Mouse (Mus musculus): Measurements from ENCODE around the gene Sergef. TPM values are rescaled to one million over a fixed set of nuclear protein-coding genes. Genes with fewer than 3 reads are reported as not detected.
"Not testable (repeated sequence)": the region's sequence is repeated elsewhere in the genome, so short reads cannot be mapped to it uniquely, and the experiment has no call there.

Sergef gene
- polyA plus RNA-seq, 1 experiment from 2014 or later: 50.6 TPM

- not testable (repeated sequence) for H3K9me3 ChIP-seq (ENCODE audit: control insufficient read depth, low read length); H3K27me3 ChIP-seq (replicated peaks; ENCODE audit: control insufficient read depth, insufficient read depth, low read length); ATAC-seq; H3K4me2 ChIP-seq (ENCODE audit: low read length); H3K27ac ChIP-seq (ENCODE audit: low read depth, low read length); H3K4me3 ChIP-seq (ENCODE audit: low read length); H3K9ac ChIP-seq (ENCODE audit: low read depth, low read length)
- Histone ChIP-seq H3K4me1 (ENCODE audit: control insufficient read depth, insufficient read depth, low read depth, low read length) (peaks cover 10% of the 10 kb centered on the region), H3K36me3 (ENCODE audit: control insufficient read depth, insufficient read depth, low read length) (peaks cover 19% of the 10 kb centered on the region)
- WGBS: 76% methylated on average over 9 of the region's 9 CpGs
Observed at GRCm38 (mm10) chr7:46569509-46569908, 70.1 kb downstream of the Sergef start.

- ATAC-seq: no peak
- Histone ChIP-seq H3K27ac (ENCODE audit: low read depth, low read length) (no peak overlapping the region), H3K9me3 (ENCODE audit: control insufficient read depth, low read length) (peaks cover 2% of the 10 kb centered on the region; the same call in 1 of the 2 replicates), H3K36me3 (ENCODE audit: control insufficient read depth, insufficient read depth, low read length) (peaks cover 19% of the 10 kb centered on the region), H3K4me1 (ENCODE audit: control insufficient read depth, insufficient read depth, low read depth, low read length) (no peaks in the 10 kb centered on the region), H3K27me3 (replicated peaks; ENCODE audit: control insufficient read depth, insufficient read depth, low read length) (no peaks in the 10 kb centered on the region), H3K4me2 (ENCODE audit: low read length) (no peak overlapping the region), H3K9ac (ENCODE audit: low read depth, low read length) (no peak overlapping the region), H3K4me3 (ENCODE audit: low read length) (no peak overlapping the region)
- 97% methylated on average over 8 of the region's 8 CpGs for WGBS
Observed at GRCm38 (mm10) chr7:46566318-46567007, 73.1 kb downstream of the Sergef start.

- H3K9ac ChIP-seq (ENCODE audit: low read depth, low read length): no peak overlapping the region
Observed at GRCm38 (mm10) chr7:46565374-46565773, 74.2 kb downstream of the Sergef start.

GRCm38 (mm10) chr7:46563801-46564200 lies 75.8 kb downstream of the Sergef start:
- H3K27ac ChIP-seq (ENCODE audit: low read depth, low read length): no peak overlapping the region
- peaks cover 2% of the 10 kb centered on the region; the same call in 1 of the 2 replicates for H3K9me3 ChIP-seq (ENCODE audit: control insufficient read depth, low read length)
- H3K36me3 ChIP-seq (ENCODE audit: control insufficient read depth, insufficient read depth, low read length): peaks cover 19% of the 10 kb centered on the region
- no peak overlapping the region for H3K4me2 ChIP-seq (ENCODE audit: low read length)
- H3K27me3 ChIP-seq (replicated peaks; ENCODE audit: control insufficient read depth, insufficient read depth, low read length): no peaks in the 10 kb centered on the region
- no peaks in the 10 kb centered on the region; the same call in 1 of the 2 replicates for H3K4me1 ChIP-seq (ENCODE audit: control insufficient read depth, insufficient read depth, low read depth, low read length)
- no peak overlapping the region for H3K4me3 ChIP-seq (ENCODE audit: low read length)
- no peak overlapping the region for H3K9ac ChIP-seq (ENCODE audit: low read depth, low read length)
- ATAC-seq: no peak

More at GRCm38 (mm10) chr7:46565374-46565773, 74.2 kb downstream of the Sergef start:
- no peaks in the 10 kb centered on the region for H3K4me1 ChIP-seq (ENCODE audit: control insufficient read depth, insufficient read depth, low read depth, low read length)
- no peak for ATAC-seq
- peaks cover 19% of the 10 kb centered on the region for H3K36me3 ChIP-seq (ENCODE audit: control insufficient read depth, insufficient read depth, low read length)
- 95% methylated on average over 7 of the region's 7 CpGs for WGBS
- H3K27me3 ChIP-seq (replicated peaks; ENCODE audit: control insufficient read depth, insufficient read depth, low read length): no peaks in the 10 kb centered on the region
- H3K4me2 ChIP-seq (ENCODE audit: low read length): no peak overlapping the region
- H3K9me3 ChIP-seq (ENCODE audit: control insufficient read depth, low read length): peaks cover 2% of the 10 kb centered on the region; the same call in 1 of the 2 replicates
- H3K27ac ChIP-seq (ENCODE audit: low read depth, low read length): no peak overlapping the region
- no peak overlapping the region for H3K4me3 ChIP-seq (ENCODE audit: low read length)

GRCm38 (mm10) chr7:46560061-46560460 lies 79.5 kb downstream of the Sergef start:
- Histone ChIP-seq H3K4me3 (ENCODE audit: low read length) (no peak overlapping the region), H3K4me2 (ENCODE audit: low read length) (no peak overlapping the region), H3K36me3 (ENCODE audit: control insufficient read depth, insufficient read depth, low read length) (no peaks in the 10 kb centered on the region), H3K9me3 (ENCODE audit: control insufficient read depth, low read length) (no peaks in the 10 kb centered on the region), H3K9ac (ENCODE audit: low read depth, low read length) (no peak overlapping the region), H3K27me3 (replicated peaks; ENCODE audit: control insufficient read depth, insufficient read depth, low read length) (no peaks in the 10 kb centered on the region), H3K4me1 (ENCODE audit: control insufficient read depth, insufficient read depth, low read depth, low read length) (peaks cover 10% of the 10 kb centered on the region), H3K27ac (ENCODE audit: low read depth, low read length) (no peak overlapping the region)
- 87% methylated on average over 2 of the region's 2 CpGs for WGBS
- no peak for ATAC-seq

GRCm38 (mm10) chr7:46559643-46560042 lies 80.0 kb downstream of the Sergef start:
- Histone ChIP-seq H3K9ac (ENCODE audit: low read depth, low read length) (no peak overlapping the region), H3K4me2 (ENCODE audit: low read length) (no peak overlapping the region), H3K27me3 (replicated peaks; ENCODE audit: control insufficient read depth, insufficient read depth, low read length) (no peaks in the 10 kb centered on the region), H3K4me3 (ENCODE audit: low read length) (no peak overlapping the region), H3K36me3 (ENCODE audit: control insufficient read depth, insufficient read depth, low read length) (no peaks in the 10 kb centered on the region), H3K9me3 (ENCODE audit: control insufficient read depth, low read length) (no peaks in the 10 kb centered on the region), H3K4me1 (ENCODE audit: control insufficient read depth, insufficient read depth, low read depth, low read length) (peaks cover 12% of the 10 kb centered on the region), H3K27ac (ENCODE audit: low read depth, low read length) (no peak overlapping the region)
- 85% methylated on average over 6 of the region's 6 CpGs for WGBS
- ATAC-seq: no peak

GRCm38 (mm10) chr7:46559006-46559405 lies 80.6 kb downstream of the Sergef start:
- no peak overlapping the region for H3K4me2 ChIP-seq (ENCODE audit: low read length)
- no peak overlapping the region for H3K4me3 ChIP-seq (ENCODE audit: low read length)
- 73% methylated on average over 5 of the region's 5 CpGs for WGBS
- no peak for ATAC-seq
- H3K36me3 ChIP-seq (ENCODE audit: control insufficient read depth, insufficient read depth, low read length): no peaks in the 10 kb centered on the region
- no peak overlapping the region for H3K27ac ChIP-seq (ENCODE audit: low read depth, low read length)
- peaks cover 18% of the 10 kb centered on the region for H3K4me1 ChIP-seq (ENCODE audit: control insufficient read depth, insufficient read depth, low read depth, low read length)
- no peaks in the 10 kb centered on the region for H3K9me3 ChIP-seq (ENCODE audit: control insufficient read depth, low read length)
- no peak overlapping the region for H3K9ac ChIP-seq (ENCODE audit: low read depth, low read length)
- H3K27me3 ChIP-seq (replicated peaks; ENCODE audit: control insufficient read depth, insufficient read depth, low read length): no peaks in the 10 kb centered on the region

GRCm38 (mm10) chr7:46557996-46558395 lies 81.6 kb downstream of the Sergef start:
- H3K4me3 ChIP-seq (ENCODE audit: low read length): no peak overlapping the region
- no peak overlapping the region; the same call in 1 of the 2 replicates for H3K27ac ChIP-seq (ENCODE audit: low read depth, low read length)
- no peaks in the 10 kb centered on the region for H3K36me3 ChIP-seq (ENCODE audit: control insufficient read depth, insufficient read depth, low read length)
- ATAC-seq: no peak
- no peaks in the 10 kb centered on the region for H3K9me3 ChIP-seq (ENCODE audit: control insufficient read depth, low read length)
- 78% methylated on average over 4 of the region's 4 CpGs for WGBS
- H3K4me2 ChIP-seq (ENCODE audit: low read length): no peak overlapping the region
- no peaks in the 10 kb centered on the region for H3K27me3 ChIP-seq (replicated peaks; ENCODE audit: control insufficient read depth, insufficient read depth, low read length)
- H3K9ac ChIP-seq (ENCODE audit: low read depth, low read length): no peak overlapping the region
- H3K4me1 ChIP-seq (ENCODE audit: control insufficient read depth, insufficient read depth, low read depth, low read length): peaks cover 25% of the 10 kb centered on the region

GRCm38 (mm10) chr7:46557387-46557786 lies 82.2 kb downstream of the Sergef start:
- no peak overlapping the region for H3K4me3 ChIP-seq (ENCODE audit: low read length)
- H3K9ac ChIP-seq (ENCODE audit: low read depth, low read length): no peak overlapping the region
- 77% methylated on average over 11 of the region's 11 CpGs for WGBS
- no peak overlapping the region for H3K4me2 ChIP-seq (ENCODE audit: low read length)
- peaks cover 25% of the 10 kb centered on the region for H3K4me1 ChIP-seq (ENCODE audit: control insufficient read depth, insufficient read depth, low read depth, low read length)
- H3K27me3 ChIP-seq (replicated peaks; ENCODE audit: control insufficient read depth, insufficient read depth, low read length): no peaks in the 10 kb centered on the region
- no peaks in the 10 kb centered on the region for H3K9me3 ChIP-seq (ENCODE audit: control insufficient read depth, low read length)
- peak overlapping the region; percentile 45; the same call in 1 of the 2 replicates for H3K27ac ChIP-seq (ENCODE audit: low read depth, low read length)
- no peak for ATAC-seq
- H3K36me3 ChIP-seq (ENCODE audit: control insufficient read depth, insufficient read depth, low read length): no peaks in the 10 kb centered on the region
